Mouse (Mus musculus) layer of hippocampus, adult 2 months (tissue): ENCODE results near the gene Erfe. TPM values are rescaled to one million over a fixed set of nuclear protein-coding genes. Genes with fewer than 3 reads are reported as not detected.

Experiments used
- DNase-seq, 2 experiments: peaks; one replicate each; pipeline ENCODE4 v3.0.0; 2022; ENCODE audit warnings: low spot score in 2 of 2
- H3K27ac ChIP-seq: fragments of 200-600 bp; 2 replicates; pipeline ENCODE4 v1.8.1; 2022
- H3K4me3 ChIP-seq: fragments of 200-600 bp; 2 replicates; pipeline ENCODE4 v1.8.1; 2022; ENCODE audit warnings: mild to moderate bottlenecking
- CTCF ChIP-seq: fragments of 200-600 bp; conservative IDR thresholded peaks from 2 replicates; pipeline ENCODE4 v1.8.1; 2022; ENCODE audit warnings: antibody characterized with exemption, mild to moderate bottlenecking, moderate library complexity
- total RNA-seq, 2 experiments: library from RNA; stranded (reverse); gene quantifications; 2 replicates each; pipeline ENCODE4 v1.2.3; 2021

The Erfe gene
- total RNA-seq, 2 experiments from 2014 or later = not detected

GRCm38 (mm10) chr1:91351249-91351648 is 15.0 kb upstream of the Erfe start:
- H3K4me3 ChIP-seq = no peak overlapping the region
- no peak for TF ChIP-seq CTCF
- no peak for DNase-seq
- H3K27ac ChIP-seq = no peak overlapping the region

- no peak for TF ChIP-seq CTCF
- no peak overlapping the region for H3K4me3 ChIP-seq
- DNase-seq = no peak
- H3K27ac ChIP-seq = no peak overlapping the region
Observed at GRCm38 (mm10) chr1:91352277-91352676, 14.0 kb upstream of the Erfe start.

- Histone ChIP-seq H3K27ac (no peak overlapping the region), H3K4me3 (no peak overlapping the region)
- TF ChIP-seq CTCF = no peak
- DNase-seq = no peak
Observed at GRCm38 (mm10) chr1:91356105-91356504, 10.1 kb upstream of the Erfe start.

GRCm38 (mm10) chr1:91362113-91362512 is 4.1 kb upstream of the Erfe start:
- H3K27ac ChIP-seq = no peak overlapping the region
- TF ChIP-seq CTCF = no peak
- no peak for DNase-seq
- H3K4me3 ChIP-seq = no peak overlapping the region

GRCm38 (mm10) chr1:91364822-91365644 is 1.2 kb upstream of the Erfe start:
- no peak for TF ChIP-seq CTCF
- no peak overlapping the region for H3K4me3 ChIP-seq
- DNase-seq = no peak
- no peak overlapping the region for H3K27ac ChIP-seq

- no peak overlapping the region for H3K27ac ChIP-seq
- TF ChIP-seq CTCF = no peak
- DNase-seq = no peak
- no peak overlapping the region; the same call in 1 of the 2 replicates for H3K4me3 ChIP-seq
Observed at GRCm38 (mm10) chr1:91365816-91366214, 415 bp upstream of the Erfe start.

- TF ChIP-seq CTCF = no peak
- no peak for DNase-seq
- Histone ChIP-seq H3K27ac (no peak overlapping the region), H3K4me3 (no peak overlapping the region)
Observed at GRCm38 (mm10) chr1:91367295-91367694, 1.1 kb downstream of the Erfe start.

- Histone ChIP-seq H3K4me3 (no peak overlapping the region), H3K27ac (no peak overlapping the region)
- TF ChIP-seq CTCF = no peak
- no peak for DNase-seq
Observed at GRCm38 (mm10) chr1:91369408-91369807, 3.2 kb downstream of the Erfe start.

- Histone ChIP-seq H3K27ac (no peak overlapping the region), H3K4me3 (no peak overlapping the region)
- TF ChIP-seq CTCF = no peak
- DNase-seq = no peak
Observed at GRCm38 (mm10) chr1:91370055-91370454, 3.8 kb downstream of the Erfe start.

GRCm38 (mm10) chr1:91373414-91373835 is 7.2 kb downstream of the Erfe start:
- H3K4me3 ChIP-seq = no peak overlapping the region
- no peak overlapping the region for H3K27ac ChIP-seq
- DNase-seq = no peak
- TF ChIP-seq CTCF = no peak

GRCm38 (mm10) chr1:91380453-91381090 is 14.3 kb downstream of the Erfe start:
- TF ChIP-seq CTCF = peak; percentile 92
- DNase-seq = peak; percentile 41 to 71

GRCm38 (mm10) chr1:91381091-91381471 is 14.9 kb downstream of the Erfe start:
- TF ChIP-seq CTCF = no peak
- Histone ChIP-seq H3K4me3 (no peak overlapping the region), H3K27ac (no peak overlapping the region)
- no peak for DNase-seq

More at GRCm38 (mm10) chr1:91380453-91381090, 14.3 kb downstream of the Erfe start:
- Histone ChIP-seq H3K27ac (no peak overlapping the region), H3K4me3 (no peak overlapping the region)

- H3K4me3 ChIP-seq = no peak overlapping the region
- no peak overlapping the region for H3K27ac ChIP-seq
- no peak for TF ChIP-seq CTCF
- no peak for DNase-seq
Observed at GRCm38 (mm10) chr1:91390369-91390768, 24.1 kb downstream of the Erfe start.

GRCm38 (mm10) chr1:91397927-91398259 is 31.7 kb downstream of the Erfe start:
- no peak for DNase-seq
- Histone ChIP-seq H3K4me3 (peak overlapping the region; percentile 83), H3K27ac (peak overlapping the region; percentile 99)
- TF ChIP-seq CTCF = no peak
